Mouse (Mus musculus) liver, embryonic 15.5 days (tissue): Measurements from ENCODE around the gene Myo1c. TPM values are rescaled to one million over a fixed set of nuclear protein-coding genes. Genes with fewer than 3 reads are reported as not detected.
A peak's percentile ranks its signal among the peaks of the same experiment; 100 is the strongest.

Experiments used
- ATAC-seq: fragments of 200-750 bp; cut with Nextera tagmentation; 2 replicates; pipeline ENCODE4 v1.8.0; 2017; ENCODE audit warnings: moderate number of reproducible peaks, mild to moderate bottlenecking, moderate library complexity; ENCODE audit not compliant: insufficient read depth
- H3K27ac ChIP-seq: fragments of 300-500 bp; sonication (generic); replicated peaks from 2 replicates; pipeline ENCODE4 v1.5.1; 2015; ENCODE audit warnings: mild to moderate bottlenecking, inconsistent platforms
- H3K27me3 ChIP-seq: fragments of 300-500 bp; sonication (generic); 2 replicates; pipeline ENCODE4 v1.6.1; 2015; ENCODE audit warnings: mild to moderate bottlenecking, inconsistent platforms
- H3K36me3 ChIP-seq: fragments of 300-500 bp; sonication (generic); replicated peaks from 2 replicates; pipeline ENCODE4 v1.6.1; 2015; ENCODE audit warnings: moderate library complexity, mild to moderate bottlenecking, inconsistent platforms
- H3K4me1 ChIP-seq: fragments of 300-500 bp; sonication (generic); replicated peaks from 2 replicates; pipeline ENCODE4 v1.6.1; 2015; ENCODE audit warnings: inconsistent platforms
- H3K4me2 ChIP-seq: fragments of 300-500 bp; sonication (generic); 2 replicates; pipeline ENCODE4 v1.6.1; 2015; ENCODE audit warnings: moderate library complexity, mild to moderate bottlenecking, inconsistent platforms
- H3K4me3 ChIP-seq: fragments of 300-500 bp; sonication (generic); replicated peaks from 2 replicates; pipeline ENCODE4 v1.5.1; 2015; ENCODE audit warnings: mild to moderate bottlenecking, inconsistent platforms
- H3K9ac ChIP-seq: fragments of 300-500 bp; sonication (generic); 2 replicates; pipeline ENCODE4 v1.6.1; 2015; ENCODE audit warnings: moderate library complexity, mild to moderate bottlenecking, inconsistent platforms
- H3K9me3 ChIP-seq: fragments of 300-500 bp; sonication (generic); replicated peaks from 2 replicates; pipeline ENCODE4 v1.6.1; 2016; ENCODE audit warnings: inconsistent platforms
- WGBS: fragments of 180-500 bp; shearing (Covaris S2); methylation state at CpG from one replicate; pipeline ENCODE4 v1.1.7; 2015; ENCODE audit warnings: mixed read lengths; ENCODE audit not compliant: insufficient replicate concordance; 5-methylcytosine and 5-hydroxymethylcytosine counted together
- polyA plus RNA-seq: library from polyadenylated mRNA; unstranded; fragments of >200 nt; fragmentation: Nextera tagmentation; extraction: Ambion mirVana; gene quantifications from 2 replicates; pipeline ENCODE4 v1.2.1, GENCODE M21; 2015

Myo1c gene
- polyA plus RNA-seq, 1 experiment from 2014 or later = 20.6 TPM

- no peaks in the 10 kb centered on the region for H3K27me3 ChIP-seq
- peaks cover 87% of the 10 kb centered on the region for H3K36me3 ChIP-seq
- 0 out of 2 replicates have a peak, but pooled peaks cover 3% of the 10 kb centered on the region for H3K4me1 ChIP-seq
- ATAC-seq = no peak
- no peak overlapping the region for H3K9ac ChIP-seq
- H3K4me3 ChIP-seq = no peak overlapping the region
- H3K4me2 ChIP-seq = no peak overlapping the region
- 69% methylated on average over 12 of the region's 12 CpGs for WGBS
- H3K27ac ChIP-seq = no peak overlapping the region
- H3K9me3 ChIP-seq = no peaks in the 10 kb centered on the region
These were observed 19.5 kb downstream of the Myo1c start for GRCm38 (mm10) chr11:75669853-75670200.

- 80% methylated on average over 22 of the region's 22 CpGs for WGBS
- H3K36me3 ChIP-seq = peaks cover 71% of the 10 kb centered on the region
- H3K4me1 ChIP-seq = 0 out of 2 replicates have a peak, but pooled peaks cover 3% of the 10 kb centered on the region
- no peak for ATAC-seq
- H3K27ac ChIP-seq = no peak overlapping the region
- no peak overlapping the region for H3K9ac ChIP-seq
- no peak overlapping the region for H3K4me2 ChIP-seq
- H3K27me3 ChIP-seq = no peaks in the 10 kb centered on the region
- H3K4me3 ChIP-seq = no peak overlapping the region
- no peaks in the 10 kb centered on the region for H3K9me3 ChIP-seq
These were observed 21.3 kb downstream of the Myo1c start for GRCm38 (mm10) chr11:75671426-75672180.

DNA sequence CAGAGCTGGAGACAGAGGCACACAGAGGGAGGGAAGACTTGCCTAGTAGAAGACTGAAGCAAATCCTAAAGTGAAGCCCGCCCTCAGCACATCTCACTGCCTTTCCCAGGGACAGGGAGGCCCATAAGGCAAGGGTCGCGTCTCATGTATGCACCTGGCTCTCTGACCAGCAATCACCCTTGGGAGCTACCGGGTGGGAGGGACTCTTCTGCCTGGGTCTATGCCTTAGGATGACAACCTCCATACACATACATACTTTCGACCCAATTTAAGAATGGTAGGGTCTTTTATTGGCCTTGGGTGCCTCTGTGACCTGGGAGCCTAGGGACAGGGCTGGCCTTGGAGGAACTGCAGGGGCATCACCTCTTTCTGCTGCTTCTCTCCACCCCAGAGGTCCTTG lies 23.1 kb downstream of the Myo1c start:
- no peak for ATAC-seq
- H3K9ac ChIP-seq = no peak overlapping the region
- 80% methylated on average over 5 of the region's 5 CpGs for WGBS
- no peaks in the 10 kb centered on the region for H3K27me3 ChIP-seq
- peaks cover 13% of the 10 kb centered on the region for H3K4me1 ChIP-seq
- H3K4me2 ChIP-seq = no peak overlapping the region
- H3K4me3 ChIP-seq = no peak overlapping the region
- H3K27ac ChIP-seq = no peak overlapping the region
- peaks cover 54% of the 10 kb centered on the region for H3K36me3 ChIP-seq
- H3K9me3 ChIP-seq = no peaks in the 10 kb centered on the region

- H3K4me2 ChIP-seq = no peak overlapping the region
- no peak overlapping the region for H3K4me3 ChIP-seq
- peaks cover 40% of the 10 kb centered on the region for H3K36me3 ChIP-seq
- no peaks in the 10 kb centered on the region for H3K27me3 ChIP-seq
- H3K9ac ChIP-seq = no peak overlapping the region
- WGBS = 72% methylated on average over 3 of the region's 3 CpGs
- H3K9me3 ChIP-seq = no peaks in the 10 kb centered on the region
- peaks cover 15% of the 10 kb centered on the region for H3K4me1 ChIP-seq
- ATAC-seq = no peak
- H3K27ac ChIP-seq = no peak overlapping the region
These were observed 24.6 kb downstream of the Myo1c start for GRCm38 (mm10) chr11:75674875-75675274.

GRCm38 (mm10) chr11:75677881-75678746 lies 27.8 kb downstream of the Myo1c start:
- H3K27me3 ChIP-seq = no peaks in the 10 kb centered on the region
- no peaks in the 10 kb centered on the region for H3K9me3 ChIP-seq
- H3K4me3 ChIP-seq = peak overlapping the region; percentile 97
- WGBS = 84% methylated on average over 3 of the region's 3 CpGs
- H3K4me1 ChIP-seq = peaks cover 39% of the 10 kb centered on the region
- peaks cover 25% of the 10 kb centered on the region for H3K36me3 ChIP-seq
- H3K4me2 ChIP-seq = peak overlapping the region; percentile 83
- peak overlapping the region; percentile 67 for H3K9ac ChIP-seq
- ATAC-seq = no peak
- H3K27ac ChIP-seq = peak overlapping the region; percentile 94

- under 1% methylated on average over 55 of the region's 55 CpGs for WGBS
- H3K27me3 ChIP-seq = no peaks in the 10 kb centered on the region
- no peaks in the 10 kb centered on the region for H3K9me3 ChIP-seq
- H3K4me2 ChIP-seq = peak within 1 kb of the TSS; percentile 83
- H3K4me1 ChIP-seq = peaks cover 40% of the 10 kb centered on the region
- peak within 1 kb of the TSS; percentile 97 for H3K4me3 ChIP-seq
- peak; percentile 97 for ATAC-seq
- peak within 1 kb of the TSS; percentile 99 for H3K9ac ChIP-seq
- H3K36me3 ChIP-seq = peaks cover 25% of the 10 kb centered on the region
- peak within 1 kb of the TSS; percentile 94 for H3K27ac ChIP-seq
These were observed 28.6 kb downstream of the Myo1c start, which contains the start of gene Crk for GRCm38 (mm10) chr11:75678747-75679438. Gene Crk, plus strand, starts transcription at chr11:75679259.

DNA sequence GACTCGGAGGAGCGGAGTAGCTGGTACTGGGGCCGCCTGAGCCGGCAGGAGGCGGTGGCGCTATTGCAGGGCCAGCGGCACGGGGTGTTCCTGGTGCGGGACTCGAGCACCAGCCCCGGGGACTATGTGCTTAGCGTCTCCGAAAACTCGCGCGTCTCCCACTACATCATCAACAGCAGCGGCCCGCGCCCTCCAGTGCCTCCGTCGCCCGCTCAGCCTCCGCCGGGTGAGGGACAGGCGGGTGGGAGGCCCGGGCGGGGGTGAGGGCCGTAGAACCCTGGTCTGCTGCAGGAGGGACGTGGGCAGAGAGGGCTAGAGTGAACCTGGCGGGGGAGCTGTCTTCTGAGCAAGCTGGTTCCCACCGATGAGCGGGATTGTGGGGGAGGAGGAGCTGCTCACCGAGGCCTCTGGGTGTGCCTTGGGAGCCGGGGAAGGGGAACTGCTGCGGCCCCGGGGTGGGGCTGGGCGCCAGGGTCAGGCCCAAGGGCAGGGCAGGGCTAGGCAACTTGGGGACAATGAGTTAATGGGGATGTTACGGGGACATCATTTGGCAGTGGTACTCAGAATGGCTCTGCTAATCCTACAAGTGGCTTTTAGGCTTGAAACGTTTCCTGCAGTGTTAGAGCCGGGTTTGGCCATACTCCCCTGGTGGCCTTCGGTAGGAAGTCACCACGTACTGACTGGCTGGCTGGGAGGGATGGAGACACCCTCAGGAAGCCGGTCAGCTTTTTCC lies 29.3 kb downstream of the Myo1c start:
- 0% methylated on average over 43 of the region's 43 CpGs for WGBS
- Histone ChIP-seq H3K4me1 (peaks cover 40% of the 10 kb centered on the region), H3K27ac (peak overlapping the region; percentile 94), H3K27me3 (no peaks in the 10 kb centered on the region), H3K4me3 (peak overlapping the region; percentile 97), H3K9ac (peak overlapping the region; percentile 99), H3K4me2 (peak overlapping the region; percentile 83), H3K9me3 (no peaks in the 10 kb centered on the region), H3K36me3 (peaks cover 32% of the 10 kb centered on the region)
- ATAC-seq = peak; percentile 61

DNA sequence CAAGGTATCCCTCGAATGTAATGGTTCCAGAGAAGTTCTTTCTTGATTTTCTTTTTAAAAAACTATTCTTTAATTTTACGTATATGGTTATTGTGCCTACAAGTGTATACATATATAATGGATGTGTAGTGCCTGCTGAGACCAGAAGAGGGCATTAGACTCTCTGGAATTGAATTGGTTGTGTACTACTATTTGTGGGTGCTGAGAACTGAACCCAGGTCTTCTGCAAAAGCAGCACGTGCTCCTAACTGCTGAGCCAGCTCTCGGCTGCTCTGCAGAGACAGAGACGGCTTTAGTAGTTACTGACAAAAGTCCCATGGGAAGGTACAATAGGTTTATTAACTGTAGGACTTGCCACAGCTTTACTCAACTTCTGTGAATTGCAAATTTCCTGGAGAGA lies 34.2 kb downstream of the Myo1c start:
- Histone ChIP-seq H3K27ac (no peak overlapping the region), H3K4me1 (peaks cover 36% of the 10 kb centered on the region), H3K36me3 (peaks cover 60% of the 10 kb centered on the region), H3K4me3 (no peak overlapping the region), H3K9ac (no peak overlapping the region), H3K9me3 (no peaks in the 10 kb centered on the region), H3K27me3 (no peaks in the 10 kb centered on the region), H3K4me2 (no peak overlapping the region)
- 94% methylated on average over 5 of the region's 5 CpGs for WGBS
- ATAC-seq = no peak

DNA sequence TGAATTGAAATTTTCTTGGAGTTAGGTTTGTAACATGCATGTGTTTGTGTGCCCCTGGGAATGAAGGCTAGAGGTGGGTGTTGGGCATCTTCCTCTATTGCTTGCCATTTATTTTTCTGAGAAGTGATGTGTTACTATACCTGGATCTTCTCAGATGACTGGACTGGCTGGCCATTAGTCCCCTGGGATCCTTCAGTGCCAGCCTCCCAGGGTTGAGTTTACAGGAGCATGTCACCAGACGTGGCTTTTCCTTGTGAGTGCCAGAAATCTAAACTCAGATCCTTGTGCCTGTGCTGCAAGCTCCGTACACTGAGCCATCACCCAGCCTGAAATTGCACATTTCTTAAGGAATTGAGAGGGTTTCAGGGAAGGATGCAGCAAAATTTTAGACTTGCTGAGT lies 34.7 kb downstream of the Myo1c start:
- Histone ChIP-seq H3K9me3 (no peaks in the 10 kb centered on the region), H3K4me1 (peaks cover 34% of the 10 kb centered on the region), H3K27me3 (no peaks in the 10 kb centered on the region), H3K4me3 (no peak overlapping the region), H3K9ac (no peak overlapping the region), H3K36me3 (peaks cover 64% of the 10 kb centered on the region), H3K27ac (no peak overlapping the region), H3K4me2 (no peak overlapping the region)
- no peak for ATAC-seq
- 71% methylated on average over 2 of the region's 2 CpGs for WGBS

DNA sequence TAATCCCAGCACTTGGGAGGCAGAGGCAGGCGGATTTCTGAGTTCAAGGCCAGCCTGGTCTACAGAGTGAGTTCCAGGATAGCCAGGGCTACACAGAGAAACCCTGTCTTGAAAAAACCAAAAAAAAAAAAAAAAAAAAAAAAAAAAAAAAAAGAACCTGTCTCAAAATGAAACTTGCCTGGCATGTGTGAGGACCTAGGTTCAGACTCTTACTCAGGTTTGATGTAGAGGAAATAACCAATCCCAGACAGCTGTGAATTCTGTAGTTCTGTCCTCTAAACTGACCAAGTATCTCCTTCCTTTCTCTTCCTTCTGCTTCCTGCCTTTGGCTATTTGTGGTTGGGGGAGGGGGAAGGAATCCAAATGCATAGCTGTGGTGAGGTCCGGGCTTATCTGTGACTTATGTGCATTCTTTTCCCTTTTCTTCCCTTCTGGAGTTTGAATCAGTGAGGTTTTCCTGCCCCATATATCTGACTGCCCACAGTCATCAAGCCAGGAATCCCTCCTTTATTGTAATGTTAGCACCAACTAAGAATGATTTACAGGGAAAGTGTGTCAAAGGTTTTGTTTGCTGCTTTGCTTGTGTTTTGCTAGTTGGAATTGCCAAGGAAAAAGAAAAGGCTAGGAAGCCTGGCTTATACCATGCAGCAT lies 37.2 kb downstream of the Myo1c start:
- no peaks in the 10 kb centered on the region for H3K27me3 ChIP-seq
- H3K4me3 ChIP-seq = no peak overlapping the region
- H3K4me2 ChIP-seq = no peak overlapping the region
- 24% methylated on average over 2 of the region's 2 CpGs for WGBS
- H3K4me1 ChIP-seq = peaks cover 16% of the 10 kb centered on the region
- H3K27ac ChIP-seq = 0 out of 2 replicates have a peak overlapping the region, but pooled peaks have one; percentile 2
- no peaks in the 10 kb centered on the region for H3K9me3 ChIP-seq
- H3K9ac ChIP-seq = no peak overlapping the region
- ATAC-seq = no peak
- peaks cover 75% of the 10 kb centered on the region for H3K36me3 ChIP-seq
